Mouse (Mus musculus): ENCODE measurements around the gene Col6a5. TPM values are rescaled to one million over a fixed set of nuclear protein-coding genes. Genes with fewer than 3 reads are reported as not detected.
A peak's percentile ranks its signal among the peaks of the same experiment; 100 is the strongest.

Col6a5 gene
- polyA plus RNA-seq, 1 experiment from 2014 or later: 0.41 TPM

DNA sequence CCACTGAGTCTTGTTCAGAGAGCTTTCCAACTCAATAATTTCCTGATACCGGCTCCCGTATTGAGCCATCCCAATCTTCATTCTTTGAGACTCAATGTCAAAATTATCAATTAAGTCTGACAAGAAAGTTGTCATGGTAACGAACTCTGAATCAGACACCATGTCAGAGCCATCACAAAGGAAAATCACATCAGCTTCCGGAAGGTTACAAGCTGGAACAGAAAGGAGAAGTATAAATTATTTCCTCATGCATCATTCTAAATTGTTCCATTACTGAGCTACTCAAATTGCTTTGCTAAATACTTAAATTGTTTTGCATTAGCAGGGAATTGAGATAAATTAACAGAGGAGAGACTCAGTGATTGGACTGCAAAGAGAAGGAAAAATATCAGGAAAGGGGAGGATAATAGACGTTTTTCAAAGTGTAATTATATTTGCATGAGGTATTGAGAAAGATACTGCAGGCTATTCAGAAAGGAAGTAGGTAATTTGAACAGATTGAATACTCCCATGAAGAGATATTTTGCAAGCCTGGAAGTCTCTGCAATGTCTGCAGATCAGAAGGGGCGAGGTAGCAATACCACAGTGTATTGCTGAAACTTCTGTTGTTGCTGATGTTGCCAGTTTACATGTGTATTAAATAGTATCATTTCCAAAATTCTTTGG is 31.9 kb downstream of the Col6a5 start:
- Histone ChIP-seq H3K9ac (replicated peaks; ENCODE audit: low read length) (no peak overlapping the region), H3K27ac (ENCODE audit: low read length) (no peak overlapping the region), H3K27me3 (ENCODE audit: insufficient read depth, low read length) (no peaks in the 10 kb centered on the region), H3K4me1 (ENCODE audit: insufficient read depth, low read length) (peaks cover 2% of the 10 kb centered on the region; the same call in 1 of the 2 replicates), H3K36me3 (ENCODE audit: insufficient read depth, low read length) (no peaks in the 10 kb centered on the region), H3K9me3 (ENCODE audit: low read length) (no peaks in the 10 kb centered on the region), H3K4me3 (ENCODE audit: low read length) (no peak overlapping the region), H3K4me2 (replicated peaks; ENCODE audit: low read depth, low read length) (no peak overlapping the region)
- no peak for ATAC-seq (ENCODE audit: low FRiP score, low TSS enrichment)
- WGBS: 78% methylated on average over 6 of the region's 6 CpGs

DNA sequence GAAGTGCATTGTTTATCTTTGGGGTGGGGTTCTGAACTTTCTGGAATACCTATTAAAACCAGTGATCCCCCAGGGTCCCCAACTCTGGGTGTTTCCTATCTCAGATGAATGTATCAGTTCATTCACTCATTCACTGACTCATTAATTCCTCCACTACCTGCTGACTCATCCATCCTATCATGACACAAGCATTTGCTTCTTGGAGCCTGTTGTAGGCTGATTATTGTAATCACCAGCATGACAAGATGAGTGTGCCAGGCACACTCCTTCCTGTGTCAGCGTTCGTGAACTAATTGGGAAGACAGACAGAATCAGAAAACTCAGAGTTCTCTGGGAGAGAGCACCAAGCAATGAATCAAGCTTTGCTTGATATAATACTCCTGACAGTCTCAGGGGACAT is 36.8 kb downstream of the Col6a5 start:
- no peak overlapping the region for H3K9ac ChIP-seq (replicated peaks; ENCODE audit: low read length)
- H3K9me3 ChIP-seq (ENCODE audit: low read length): no peaks in the 10 kb centered on the region
- no peaks in the 10 kb centered on the region for H3K36me3 ChIP-seq (ENCODE audit: insufficient read depth, low read length)
- ATAC-seq (ENCODE audit: low FRiP score, low TSS enrichment): no peak
- no peak overlapping the region for H3K4me2 ChIP-seq (replicated peaks; ENCODE audit: low read depth, low read length)
- H3K27me3 ChIP-seq (ENCODE audit: insufficient read depth, low read length): no peaks in the 10 kb centered on the region
- no peak overlapping the region for H3K4me3 ChIP-seq (ENCODE audit: low read length)
- no peaks in the 10 kb centered on the region for H3K4me1 ChIP-seq (ENCODE audit: insufficient read depth, low read length)
- H3K27ac ChIP-seq (ENCODE audit: low read length): no peak overlapping the region
- WGBS: 74% methylated on average over 2 of the region's 2 CpGs

DNA sequence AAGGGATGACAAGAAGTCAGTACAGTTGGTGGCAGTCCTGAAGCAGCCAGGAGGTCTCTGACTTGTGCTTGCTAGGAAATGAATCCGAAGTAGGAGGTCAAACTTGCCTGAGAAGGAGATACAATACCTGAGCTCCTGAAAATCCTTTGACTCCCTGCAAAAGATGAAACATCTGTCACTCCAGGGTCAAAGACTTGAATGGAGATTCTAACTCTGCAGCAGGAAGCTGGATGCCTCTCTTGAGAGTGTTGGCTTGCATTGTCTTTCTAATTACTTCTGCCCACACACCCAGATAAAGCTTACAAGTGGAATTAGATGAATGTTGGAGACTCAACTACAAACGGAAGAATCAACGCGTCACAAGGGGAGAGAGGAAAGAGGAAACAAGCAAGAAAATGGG is 45.3 kb downstream of the Col6a5 start:
- ATAC-seq (ENCODE audit: low FRiP score, low TSS enrichment): no peak
- no peak overlapping the region for H3K4me3 ChIP-seq (ENCODE audit: low read length)
- H3K9me3 ChIP-seq (ENCODE audit: low read length): no peaks in the 10 kb centered on the region

DNA sequence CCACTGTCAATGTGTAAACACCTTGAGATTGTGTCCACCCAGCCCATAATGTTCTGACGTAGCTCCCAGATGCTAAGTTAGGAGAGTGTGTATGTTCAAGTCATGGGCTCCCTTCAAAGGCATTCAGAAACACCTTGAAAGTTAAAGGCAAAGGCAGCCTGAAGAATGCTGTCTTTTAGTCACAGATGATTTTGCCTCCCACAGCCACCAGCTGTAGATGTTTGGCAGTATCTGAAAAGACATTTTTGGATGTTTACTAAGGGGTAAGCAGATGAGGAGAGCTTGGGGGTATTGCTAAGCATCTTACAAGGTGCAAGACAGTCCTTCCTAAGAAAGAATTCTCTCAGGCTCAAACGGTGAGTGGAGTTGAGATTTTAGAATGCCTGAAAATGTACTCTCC is 50.3 kb downstream of the Col6a5 start:
- no peak overlapping the region for H3K9ac ChIP-seq (replicated peaks; ENCODE audit: low read length)
- ATAC-seq (ENCODE audit: low FRiP score, low TSS enrichment): no peak
- H3K36me3 ChIP-seq (ENCODE audit: insufficient read depth, low read length): no peaks in the 10 kb centered on the region
- no peak overlapping the region for H3K4me3 ChIP-seq (ENCODE audit: low read length)
- no peaks in the 10 kb centered on the region for H3K9me3 ChIP-seq (ENCODE audit: low read length)
- no peak overlapping the region for H3K4me2 ChIP-seq (replicated peaks; ENCODE audit: low read depth, low read length)
- WGBS: 83% methylated on average over 2 of the region's 2 CpGs
- no peaks in the 10 kb centered on the region for H3K4me1 ChIP-seq (ENCODE audit: insufficient read depth, low read length)
- H3K27me3 ChIP-seq (ENCODE audit: insufficient read depth, low read length): no peaks in the 10 kb centered on the region
- no peak overlapping the region for H3K27ac ChIP-seq (ENCODE audit: low read length)

More for the DNA sequence above, 45.3 kb downstream of the Col6a5 start:
- H3K4me1 ChIP-seq (ENCODE audit: insufficient read depth, low read length): no peaks in the 10 kb centered on the region
- H3K4me2 ChIP-seq (replicated peaks; ENCODE audit: low read depth, low read length): no peak overlapping the region
- 45% methylated on average over 4 of the region's 4 CpGs for WGBS
- no peaks in the 10 kb centered on the region for H3K27me3 ChIP-seq (ENCODE audit: insufficient read depth, low read length)
- no peak overlapping the region for H3K9ac ChIP-seq (replicated peaks; ENCODE audit: low read length)
- H3K36me3 ChIP-seq (ENCODE audit: insufficient read depth, low read length): no peaks in the 10 kb centered on the region
- no peak overlapping the region for H3K27ac ChIP-seq (ENCODE audit: low read length)

DNA sequence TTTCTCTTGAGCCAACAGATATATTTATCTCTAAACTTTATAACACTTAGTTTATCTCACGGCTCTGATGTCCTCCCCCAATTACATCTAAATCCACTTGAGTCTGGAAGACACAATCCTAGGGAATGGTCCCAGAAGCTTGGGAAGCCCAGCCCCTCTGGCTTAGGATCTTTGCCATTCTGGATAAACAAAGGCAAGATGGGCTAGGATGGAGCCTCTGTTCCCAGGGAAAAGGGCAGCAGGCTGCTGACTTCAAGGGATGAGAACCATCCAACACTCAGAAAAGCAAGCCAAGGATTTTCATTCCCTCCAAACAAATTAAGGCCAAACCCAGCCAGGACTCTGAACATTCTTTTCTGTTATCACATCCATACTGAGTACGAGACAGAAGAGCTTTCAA is 51.1 kb downstream of the Col6a5 start:
- WGBS: 56% methylated on average over 2 of the region's 2 CpGs
- Histone ChIP-seq H3K4me1 (ENCODE audit: insufficient read depth, low read length) (no peaks in the 10 kb centered on the region), H3K4me2 (replicated peaks; ENCODE audit: low read depth, low read length) (no peak overlapping the region), H3K36me3 (ENCODE audit: insufficient read depth, low read length) (no peaks in the 10 kb centered on the region), H3K9ac (replicated peaks; ENCODE audit: low read length) (no peak overlapping the region), H3K27me3 (ENCODE audit: insufficient read depth, low read length) (no peaks in the 10 kb centered on the region), H3K9me3 (ENCODE audit: low read length) (no peaks in the 10 kb centered on the region), H3K27ac (ENCODE audit: low read length) (no peak overlapping the region), H3K4me3 (ENCODE audit: low read length) (no peak overlapping the region)
- no peak for ATAC-seq (ENCODE audit: low FRiP score, low TSS enrichment)

DNA sequence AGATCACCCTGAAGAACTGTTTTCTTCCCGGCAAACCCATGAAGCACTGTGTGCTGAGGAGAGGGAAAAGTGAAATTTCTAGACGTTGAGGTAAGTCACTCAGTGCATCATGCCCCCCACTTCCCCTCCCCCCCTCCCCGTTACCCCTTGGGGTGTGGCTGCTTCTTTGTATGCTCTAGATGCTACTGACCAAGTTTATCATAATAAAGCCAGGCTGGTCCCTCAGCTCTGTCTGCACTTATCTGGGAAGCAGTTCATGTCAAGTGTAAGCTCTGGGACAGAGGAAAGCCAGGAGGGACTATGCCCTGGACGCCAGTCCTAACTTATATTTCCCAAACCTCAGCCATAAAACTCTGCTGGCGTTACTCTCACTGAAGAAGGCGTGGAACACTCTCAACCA is 53.0 kb downstream of the Col6a5 start:
- H3K27ac ChIP-seq (ENCODE audit: low read length): no peak overlapping the region
- no peaks in the 10 kb centered on the region for H3K36me3 ChIP-seq (ENCODE audit: insufficient read depth, low read length)
- H3K27me3 ChIP-seq (ENCODE audit: insufficient read depth, low read length): no peaks in the 10 kb centered on the region
- H3K4me2 ChIP-seq (replicated peaks; ENCODE audit: low read depth, low read length): no peak overlapping the region
- H3K4me3 ChIP-seq (ENCODE audit: low read length): no peak overlapping the region
- H3K9ac ChIP-seq (replicated peaks; ENCODE audit: low read length): no peak overlapping the region
- H3K9me3 ChIP-seq (ENCODE audit: low read length): no peaks in the 10 kb centered on the region
- no peak for ATAC-seq (ENCODE audit: low FRiP score, low TSS enrichment)
- 80% methylated on average over 6 of the region's 6 CpGs for WGBS
- no peaks in the 10 kb centered on the region for H3K4me1 ChIP-seq (ENCODE audit: insufficient read depth, low read length)

DNA sequence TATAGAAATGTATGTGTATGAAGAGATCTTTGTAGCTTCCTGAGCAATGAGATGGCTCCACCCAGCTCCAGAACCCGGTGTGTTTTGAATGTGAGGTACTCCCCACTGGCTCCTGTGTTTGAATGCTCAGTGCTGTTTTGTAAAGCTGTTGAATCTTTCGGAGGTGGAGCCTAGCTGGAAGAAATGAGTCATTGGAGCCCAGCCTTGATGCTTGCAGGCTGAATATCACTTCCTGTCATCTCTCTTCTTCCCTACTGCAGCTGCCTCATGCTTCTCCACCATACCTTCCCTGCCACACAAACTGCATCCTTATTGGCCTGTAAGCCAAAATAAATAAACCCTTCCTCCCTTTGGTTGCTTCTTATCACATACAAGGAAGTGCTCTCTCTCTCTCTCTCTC is 72.9 kb downstream of the Col6a5 start:
- H3K36me3 ChIP-seq (ENCODE audit: insufficient read depth, low read length): no peaks in the 10 kb centered on the region
- H3K9ac ChIP-seq (replicated peaks; ENCODE audit: low read length): no peak overlapping the region
- no peak overlapping the region for H3K27ac ChIP-seq (ENCODE audit: low read length)
- no peak overlapping the region for H3K4me2 ChIP-seq (replicated peaks; ENCODE audit: low read depth, low read length)
- ATAC-seq (ENCODE audit: low FRiP score, low TSS enrichment): no peak
- H3K9me3 ChIP-seq (ENCODE audit: low read length): no peaks in the 10 kb centered on the region
- WGBS: 55% methylated on average over 2 of the region's 2 CpGs
- no peaks in the 10 kb centered on the region for H3K27me3 ChIP-seq (ENCODE audit: insufficient read depth, low read length)
- H3K4me1 ChIP-seq (ENCODE audit: insufficient read depth, low read length): no peaks in the 10 kb centered on the region
- no peak overlapping the region for H3K4me3 ChIP-seq (ENCODE audit: low read length)

DNA sequence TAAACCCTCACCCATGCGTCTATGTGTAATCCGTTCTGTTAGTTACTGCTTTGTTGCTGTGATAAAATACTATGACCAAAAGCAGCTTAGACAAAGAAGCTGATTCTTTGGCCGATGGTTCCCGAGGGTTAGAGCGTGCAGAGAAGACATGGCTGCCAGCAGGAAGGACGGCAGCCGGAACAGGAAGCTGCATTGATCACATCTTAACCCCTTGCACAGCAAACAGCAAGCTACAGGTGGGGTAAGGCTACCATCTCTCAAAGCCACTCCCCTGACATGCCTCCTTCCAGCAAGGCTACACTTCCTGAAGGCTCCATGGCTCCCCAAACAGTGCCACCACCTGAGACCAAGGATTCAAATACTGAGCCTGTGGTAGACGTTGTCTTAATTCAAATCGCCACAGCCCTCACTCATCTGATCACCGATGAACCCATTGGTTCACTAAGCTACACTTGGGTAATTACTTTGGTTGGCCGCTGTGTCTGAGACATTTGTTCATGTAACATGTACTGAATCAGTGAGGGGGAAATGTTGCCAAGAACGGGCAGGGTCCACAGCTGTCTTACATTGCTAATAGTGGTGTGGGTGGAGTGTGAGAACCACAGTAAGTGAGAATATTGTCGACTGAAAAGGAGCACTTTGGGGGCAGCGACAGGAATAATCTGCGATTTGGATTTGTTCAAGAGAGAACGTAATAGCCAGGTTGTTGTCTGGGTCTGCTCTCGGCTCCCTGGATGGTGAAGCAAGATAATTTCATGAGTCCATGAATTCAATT is 75.6 kb downstream of the Col6a5 start:
- Histone ChIP-seq H3K9ac (replicated peaks; ENCODE audit: low read length) (no peak overlapping the region), H3K27me3 (ENCODE audit: insufficient read depth, low read length) (no peaks in the 10 kb centered on the region), H3K9me3 (ENCODE audit: low read length) (no peaks in the 10 kb centered on the region), H3K4me3 (ENCODE audit: low read length) (no peak overlapping the region), H3K27ac (ENCODE audit: low read length) (no peak overlapping the region), H3K36me3 (ENCODE audit: insufficient read depth, low read length) (no peaks in the 10 kb centered on the region), H3K4me1 (ENCODE audit: insufficient read depth, low read length) (no peaks in the 10 kb centered on the region), H3K4me2 (replicated peaks; ENCODE audit: low read depth, low read length) (no peak overlapping the region)
- ATAC-seq (ENCODE audit: low FRiP score, low TSS enrichment): no peak
- WGBS: 83% methylated on average over 17 of the region's 17 CpGs

DNA sequence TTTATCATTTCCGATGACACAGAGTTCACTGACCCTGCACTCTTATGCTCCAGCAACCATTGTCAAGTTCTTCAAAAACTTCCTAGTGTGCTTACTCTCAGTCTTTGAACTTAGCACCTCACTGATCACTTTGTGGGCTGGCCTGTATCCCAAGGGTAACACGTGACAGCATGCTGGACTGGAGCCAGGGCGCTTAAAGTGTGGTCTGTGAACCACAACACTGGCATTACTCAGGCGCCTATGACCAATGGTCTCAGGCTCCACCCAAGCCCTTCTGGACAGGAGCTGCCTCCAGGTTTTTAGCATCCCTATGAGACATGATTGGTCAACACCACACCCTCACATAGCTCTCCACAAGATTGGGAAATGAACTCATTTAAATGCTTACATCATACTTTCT is 79.7 kb downstream of the Col6a5 start:
- no peak overlapping the region for H3K27ac ChIP-seq (ENCODE audit: low read length)
- no peaks in the 10 kb centered on the region for H3K4me1 ChIP-seq (ENCODE audit: insufficient read depth, low read length)
- 0 out of 2 replicates have a peak, but pooled peaks have one; percentile 23 for ATAC-seq (ENCODE audit: low FRiP score, low TSS enrichment)
- H3K9me3 ChIP-seq (ENCODE audit: low read length): no peaks in the 10 kb centered on the region
- no peaks in the 10 kb centered on the region for H3K36me3 ChIP-seq (ENCODE audit: insufficient read depth, low read length)
- H3K27me3 ChIP-seq (ENCODE audit: insufficient read depth, low read length): no peaks in the 10 kb centered on the region
- no peak overlapping the region for H3K9ac ChIP-seq (replicated peaks; ENCODE audit: low read length)
- no peak overlapping the region for H3K4me3 ChIP-seq (ENCODE audit: low read length)
- no peak overlapping the region for H3K4me2 ChIP-seq (replicated peaks; ENCODE audit: low read depth, low read length)
- 74% methylated on average over 4 of the region's 4 CpGs for WGBS

DNA sequence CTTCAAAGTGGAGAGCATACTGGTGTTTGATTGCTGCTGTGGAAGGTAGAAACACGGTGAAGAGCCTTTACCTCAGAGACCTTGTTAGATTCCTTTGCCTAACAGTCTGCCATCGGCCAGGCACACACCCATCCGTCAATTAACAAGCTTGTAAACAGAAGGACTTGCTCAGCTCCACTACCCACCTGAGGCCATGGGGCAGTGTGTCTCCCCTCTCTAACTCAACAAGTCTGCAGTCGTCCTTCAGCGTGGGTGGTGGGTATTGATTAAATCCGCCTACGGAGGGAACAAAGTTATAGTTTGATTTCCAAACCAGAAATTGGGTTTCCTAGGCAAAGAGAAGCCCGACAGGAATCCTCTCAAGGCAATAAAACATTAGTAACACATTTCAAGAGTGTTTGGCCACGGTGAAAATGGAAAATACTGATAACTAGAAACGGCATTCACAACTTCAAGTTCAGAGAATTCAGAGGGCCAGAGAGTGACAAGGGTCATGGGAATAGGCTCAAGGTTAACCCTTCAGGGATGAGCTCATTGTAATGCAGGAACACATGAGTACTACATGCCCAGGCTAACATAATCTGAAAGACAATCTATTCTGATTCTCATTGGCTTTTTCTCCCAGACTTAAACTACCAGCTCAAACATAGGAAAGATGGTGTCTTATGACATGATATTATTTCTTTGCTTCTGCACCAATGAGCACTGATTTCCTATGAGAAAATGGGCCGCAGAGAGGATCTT is 81.9 kb downstream of the Col6a5 start:
- Histone ChIP-seq H3K9ac (replicated peaks; ENCODE audit: low read length) (no peak overlapping the region), H3K4me1 (ENCODE audit: insufficient read depth, low read length) (no peaks in the 10 kb centered on the region), H3K27ac (ENCODE audit: low read length) (no peak overlapping the region), H3K27me3 (ENCODE audit: insufficient read depth, low read length) (no peaks in the 10 kb centered on the region), H3K4me2 (replicated peaks; ENCODE audit: low read depth, low read length) (no peak overlapping the region), H3K9me3 (ENCODE audit: low read length) (no peaks in the 10 kb centered on the region), H3K4me3 (ENCODE audit: low read length) (no peak overlapping the region), H3K36me3 (ENCODE audit: insufficient read depth, low read length) (no peaks in the 10 kb centered on the region)
- 62% methylated on average over 11 of the region's 11 CpGs for WGBS
- ATAC-seq (ENCODE audit: low FRiP score, low TSS enrichment): no peak

All from kidney, embryonic 16.5 days (tissue).